Mouse (Mus musculus) liver, adult 2 months (tissue): ENCODE data around the gene Slc31a2. TPM values are rescaled to one million over a fixed set of nuclear protein-coding genes. Genes with fewer than 3 reads are reported as not detected.

Experiments
- DNase-seq: peaks from one replicate; pipeline ENCODE4 v3.0.0-alpha.2; 2011; ENCODE audit warnings: low read depth, low spot score; ENCODE audit errors: extremely low read depth
- H3K27ac ChIP-seq: fragments of 200-500 bp; replicated peaks from 2 replicates; pipeline ENCODE4 v1.5.1; 2012; ENCODE audit warnings: low read depth, mild to moderate bottlenecking, control low read depth, inconsistent platforms, low read length; ENCODE audit not compliant: insufficient read depth
- H3K27me3 ChIP-seq: fragments of 200-500 bp; 2 replicates; pipeline ENCODE4 v1.6.1; 2012; ENCODE audit warnings: mild to moderate bottlenecking, moderate library complexity, low read length, inconsistent platforms; ENCODE audit not compliant: control insufficient read depth, insufficient read depth
- H3K36me3 ChIP-seq: fragments of 200-500 bp; 2 replicates; pipeline ENCODE4 v1.6.1; 2012; ENCODE audit warnings: low read length, inconsistent platforms; ENCODE audit not compliant: control insufficient read depth, insufficient read depth
- H3K4me1 ChIP-seq: fragments of 200-500 bp; 2 replicates; pipeline ENCODE4 v1.6.1; 2011; ENCODE audit warnings: low read length; ENCODE audit not compliant: control insufficient read depth, insufficient read depth
- H3K4me3 ChIP-seq: fragments of 200-500 bp; 2 replicates; pipeline ENCODE4 v1.5.1; 2011; ENCODE audit warnings: low read depth, mild to moderate bottlenecking, control low read depth, low read length, moderate library complexity; ENCODE audit not compliant: insufficient read depth
- H3K79me2 ChIP-seq: fragments of 200-500 bp; 2 replicates; pipeline ENCODE4 v1.6.1; 2012; ENCODE audit warnings: inconsistent platforms, mild to moderate bottlenecking, low read length, moderate library complexity; ENCODE audit not compliant: control insufficient read depth, insufficient read depth
- H3K9ac ChIP-seq: fragments of 200-500 bp; 2 replicates; pipeline ENCODE4 v1.6.1; 2012; ENCODE audit warnings: low read depth, mild to moderate bottlenecking, control low read depth, inconsistent platforms, low read length
- CTCF ChIP-seq: fragments of 200-500 bp; IDR thresholded peaks from 2 replicates; pipeline ENCODE4 v1.5.1; 2011; ENCODE audit warnings: low read depth, low read length, control low read depth
- POLR2A ChIP-seq: fragments of 200-500 bp; IDR thresholded peaks from 2 replicates; pipeline ENCODE4 v1.6.1; 2011; ENCODE audit warnings: low read length, control low read depth; ENCODE audit not compliant: insufficient read depth; ENCODE audit errors: extremely low read depth
- WGBS: fragments of 180-500 bp; shearing (Covaris S2); methylation state at CpG from one replicate; pipeline ENCODE4 v1.1.7; 2018; 5-methylcytosine and 5-hydroxymethylcytosine counted together
- polyA plus RNA-seq: library from polyadenylated mRNA; depleted of rRNA; stranded (reverse); fragments of >200 nt; gene quantifications from 2 replicates; pipeline ENCODE4 v1.2.3, GENCODE M21; 2012
- total RNA-seq: library from RNA; depleted of rRNA; stranded (reverse); fragments of >200 nt; gene quantifications from 2 replicates; pipeline ENCODE4 v1.2.3, GENCODE M21; 2014

Gene Slc31a2
- total and polyA plus RNA-seq, 2 experiments, result 10.2 to 12.8 TPM

GRCm38 (mm10) chr4:62328941-62329660 lies 66.7 kb downstream of the Slc31a2 start:
- peak; percentile 36 for DNase-seq
- Histone ChIP-seq H3K79me2 (no peaks in the 10 kb centered on the region), H3K4me3 (no peak overlapping the region), H3K4me1 (no peaks in the 10 kb centered on the region; the same call in none of the 2 replicates), H3K27me3 (no peaks in the 10 kb centered on the region), H3K36me3 (peaks cover 71% of the 10 kb centered on the region), H3K9ac (peak overlapping the region; percentile 21; the same call in 1 of the 2 replicates), H3K27ac (peak overlapping the region; percentile 61)
- 69% methylated on average over 6 of the region's 6 CpGs for WGBS
- TF ChIP-seq POLR2A (no peak), CTCF (no peak)

DNA sequence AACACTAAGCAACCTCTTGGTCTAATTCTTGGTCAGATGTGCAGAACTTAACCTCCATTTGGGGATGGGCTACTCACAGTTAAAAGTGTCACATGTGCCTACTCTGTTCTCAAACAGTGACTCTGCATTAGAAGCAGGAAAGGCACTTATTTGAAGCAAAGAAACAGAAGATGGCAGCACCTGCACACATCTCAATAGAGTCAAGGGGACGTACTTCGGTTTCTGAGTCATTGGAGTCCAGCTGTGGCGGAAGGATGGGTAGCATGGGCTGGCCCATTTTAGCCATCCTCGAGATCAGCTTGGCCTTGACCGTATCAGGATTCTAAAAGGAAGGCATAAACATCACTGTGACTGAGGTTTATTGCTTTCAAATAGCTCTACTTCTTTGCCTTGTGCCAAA lies 69.6 kb downstream of the Slc31a2 start:
- TF ChIP-seq CTCF, result no peak
- TF ChIP-seq POLR2A, result no peak
- no peak for DNase-seq
- peaks cover 2% of the 10 kb centered on the region; the same call in 1 of the 2 replicates for H3K79me2 ChIP-seq
- peaks cover 63% of the 10 kb centered on the region for H3K36me3 ChIP-seq
- no peaks in the 10 kb centered on the region for H3K27me3 ChIP-seq
- no peak overlapping the region for H3K9ac ChIP-seq
- H3K27ac ChIP-seq, result no peak overlapping the region
- H3K4me1 ChIP-seq, result no peaks in the 10 kb centered on the region
- H3K4me3 ChIP-seq, result no peak overlapping the region
- WGBS, result 70% methylated on average over 5 of the region's 5 CpGs

DNA sequence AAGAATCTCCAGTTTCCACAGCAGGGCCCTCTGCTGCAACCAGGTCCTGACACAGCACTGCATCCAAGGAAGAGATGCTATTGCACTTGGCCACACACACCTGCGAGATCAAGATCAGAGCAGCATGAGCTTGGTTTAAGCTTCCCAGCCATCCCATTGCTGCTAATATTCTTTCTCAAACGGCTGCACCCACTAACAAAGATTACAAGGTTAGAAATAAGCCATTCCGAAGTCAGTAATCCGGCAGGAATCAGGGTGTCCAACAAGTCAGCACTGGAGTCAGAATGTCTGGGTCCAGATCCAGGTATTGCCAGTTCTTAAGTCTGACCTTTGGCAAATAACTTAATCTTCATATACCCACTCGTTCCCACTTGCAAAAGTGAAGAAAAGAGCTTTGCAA lies 76.2 kb downstream of the Slc31a2 start:
- no peak overlapping the region for H3K27ac ChIP-seq
- DNase-seq, result no peak
- H3K36me3 ChIP-seq, result peaks cover 60% of the 10 kb centered on the region
- TF ChIP-seq CTCF (no peak), POLR2A (no peak)
- H3K27me3 ChIP-seq, result no peaks in the 10 kb centered on the region
- H3K79me2 ChIP-seq, result peaks cover 2% of the 10 kb centered on the region; the same call in 1 of the 2 replicates
- no peaks in the 10 kb centered on the region for H3K4me1 ChIP-seq
- H3K4me3 ChIP-seq, result no peak overlapping the region
- H3K9ac ChIP-seq, result no peak overlapping the region
- WGBS, result 92% methylated on average over 5 of the region's 5 CpGs

GRCm38 (mm10) chr4:62344000-62344399 lies 81.6 kb downstream of the Slc31a2 start:
- TF ChIP-seq POLR2A, result no peak
- peak; percentile 34; the same call in 1 of the 2 replicates for TF ChIP-seq CTCF
- WGBS, result 100% methylated on average over 1 of the region's 1 CpGs
- H3K9ac ChIP-seq, result no peak overlapping the region
- H3K27me3 ChIP-seq, result no peaks in the 10 kb centered on the region
- H3K4me1 ChIP-seq, result peaks cover 7% of the 10 kb centered on the region
- no peak for DNase-seq
- peaks cover 55% of the 10 kb centered on the region for H3K36me3 ChIP-seq
- no peak overlapping the region for H3K27ac ChIP-seq
- peaks cover 5% of the 10 kb centered on the region; the same call in 1 of the 2 replicates for H3K79me2 ChIP-seq
- H3K4me3 ChIP-seq, result no peak overlapping the region

DNA sequence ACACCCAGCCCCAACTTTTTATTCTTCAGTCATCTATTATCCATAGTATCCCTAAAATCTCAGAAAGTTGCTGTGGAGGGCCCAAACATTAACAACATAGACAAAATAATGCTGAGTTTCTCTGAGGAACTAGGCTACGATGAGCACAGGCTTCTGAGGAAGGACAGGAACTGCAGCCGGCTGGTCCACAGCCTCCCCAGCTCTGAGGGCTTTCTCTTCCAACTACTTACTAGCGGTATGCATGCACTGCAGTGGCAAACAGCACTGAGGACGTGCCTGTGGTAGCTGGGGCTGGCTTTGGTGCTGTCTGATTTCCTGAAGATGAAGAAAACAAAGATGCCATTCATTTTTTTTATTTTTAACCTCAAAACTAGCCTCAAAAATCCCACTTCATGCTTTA lies 83.5 kb downstream of the Slc31a2 start:
- Histone ChIP-seq H3K36me3 (peaks cover 58% of the 10 kb centered on the region), H3K79me2 (peaks cover 6% of the 10 kb centered on the region; the same call in 1 of the 2 replicates), H3K9ac (no peak overlapping the region), H3K4me1 (peaks cover 11% of the 10 kb centered on the region), H3K27me3 (no peaks in the 10 kb centered on the region), H3K4me3 (no peak overlapping the region), H3K27ac (no peak overlapping the region)
- TF ChIP-seq CTCF, result no peak
- TF ChIP-seq POLR2A, result no peak
- no peak for DNase-seq
- WGBS, result 71% methylated on average over 4 of the region's 4 CpGs
